Mouse (Mus musculus) neural tube, embryonic 14.5 days (tissue): ENCODE measurements at regions not wholly inside any gene's neighbourhood (a gene's known extent, or its start where the extent isn't known, plus 50 kb on each side); places are given as distances from the start of the nearest gene placed in this dataset.

ENCODE experiments used
- ATAC-seq: fragments of 200-750 bp; cut with Nextera tagmentation; 2 replicates; pipeline ENCODE4 v1.8.0; 2017; ENCODE audit warnings: low read depth, mild to moderate bottlenecking, moderate TSS enrichment, moderate library complexity
- H3K27ac ChIP-seq: fragments of 300-500 bp; sonication (generic); 2 replicates; pipeline ENCODE4 v1.5.1; 2014; ENCODE audit warnings: low read depth, mild to moderate bottlenecking, control low read depth, low read length, moderate library complexity, mixed read lengths
- H3K27me3 ChIP-seq: fragments of 300-500 bp; sonication (generic); 2 replicates; pipeline ENCODE4 v1.6.1; 2014; ENCODE audit warnings: low read length; ENCODE audit not compliant: control insufficient read depth, insufficient read depth
- H3K36me3 ChIP-seq: fragments of 300-500 bp; sonication (generic); 2 replicates; pipeline ENCODE4 v1.6.1; 2014; ENCODE audit warnings: low read length, mixed read lengths; ENCODE audit not compliant: control insufficient read depth, insufficient read depth
- H3K4me1 ChIP-seq: fragments of 300-500 bp; sonication (generic); 2 replicates; pipeline ENCODE4 v1.6.1; 2014; ENCODE audit warnings: low read length; ENCODE audit not compliant: control insufficient read depth, insufficient read depth
- H3K4me2 ChIP-seq: fragments of 300-500 bp; sonication (generic); 2 replicates; pipeline ENCODE4 v1.6.1; 2014; ENCODE audit warnings: mild to moderate bottlenecking, low read depth, low read length, control low read depth
- H3K4me3 ChIP-seq: fragments of 300-500 bp; sonication (generic); 2 replicates; pipeline ENCODE4 v1.5.1; 2014; ENCODE audit warnings: low read depth, low read length, control low read depth, mixed read lengths
- H3K9ac ChIP-seq: fragments of 300-500 bp; sonication (generic); replicated peaks from 2 replicates; pipeline ENCODE4 v1.6.1; 2014; ENCODE audit warnings: low read depth, mild to moderate bottlenecking, control low read depth, low read length, mixed read lengths
- H3K9me3 ChIP-seq: fragments of 300-500 bp; sonication (generic); 2 replicates; pipeline ENCODE4 v1.6.1; 2016; ENCODE audit warnings: low read length; ENCODE audit not compliant: control insufficient read depth
- WGBS: fragments of 180-500 bp; shearing (Covaris S2); extraction: QIAGEN DNeasy Blood & Tissue Kit; methylation state at CpG from one replicate; pipeline ENCODE4 v1.1.7; 2014; 5-methylcytosine and 5-hydroxymethylcytosine counted together

GRCm38 (mm10) chr13:84878178-84878849 is 310.9 kb upstream of the Ccnh start:
- Histone ChIP-seq H3K4me1 (no peaks in the 10 kb centered on the region), H3K27ac (no peak overlapping the region), H3K9ac (no peak overlapping the region), H3K9me3 (no peaks in the 10 kb centered on the region), H3K4me3 (no peak overlapping the region), H3K4me2 (no peak overlapping the region), H3K27me3 (no peaks in the 10 kb centered on the region), H3K36me3 (no peaks in the 10 kb centered on the region)
- 83% methylated on average over 1 of the region's 1 CpGs for WGBS
- ATAC-seq, result no peak

- Histone ChIP-seq H3K9ac (no peak overlapping the region), H3K4me2 (peak overlapping the region; percentile 36), H3K4me1 (peaks cover 3% of the 10 kb centered on the region; the same call in 1 of the 2 replicates), H3K36me3 (no peaks in the 10 kb centered on the region), H3K27ac (peak overlapping the region; percentile 64; the same call in 1 of the 2 replicates), H3K4me3 (peak overlapping the region; percentile 18), H3K9me3 (no peaks in the 10 kb centered on the region), H3K27me3 (no peaks in the 10 kb centered on the region)
- 34% methylated on average over 6 of the region's 6 CpGs for WGBS
- peak; percentile 93 for ATAC-seq
These were observed 283.7 kb upstream of the Ccnh start for GRCm38 (mm10) chr13:84905347-84905981.

- Histone ChIP-seq H3K4me2 (peak overlapping the region; percentile 36), H3K27me3 (no peaks in the 10 kb centered on the region), H3K4me3 (peak overlapping the region; percentile 18; the same call in 1 of the 2 replicates), H3K27ac (no peak overlapping the region; the same call in 1 of the 2 replicates), H3K9ac (no peak overlapping the region), H3K4me1 (peaks cover 3% of the 10 kb centered on the region; the same call in 1 of the 2 replicates), H3K36me3 (no peaks in the 10 kb centered on the region), H3K9me3 (no peaks in the 10 kb centered on the region)
- peak; percentile 84 for ATAC-seq
- WGBS, result 27% methylated on average over 3 of the region's 3 CpGs
These were observed 283.2 kb upstream of the Ccnh start for GRCm38 (mm10) chr13:84905994-84906393.

GRCm38 (mm10) chr13:84931271-84931670 is 257.9 kb upstream of the Ccnh start:
- Histone ChIP-seq H3K4me3 (no peak overlapping the region), H3K9ac (no peak overlapping the region), H3K4me2 (no peak overlapping the region), H3K27ac (no peak overlapping the region), H3K4me1 (no peaks in the 10 kb centered on the region), H3K36me3 (no peaks in the 10 kb centered on the region), H3K9me3 (no peaks in the 10 kb centered on the region), H3K27me3 (no peaks in the 10 kb centered on the region)
- 64% methylated on average over 1 of the region's 1 CpGs for WGBS
- ATAC-seq, result no peak

- Histone ChIP-seq H3K27me3 (no peaks in the 10 kb centered on the region), H3K4me1 (no peaks in the 10 kb centered on the region), H3K9ac (no peak overlapping the region), H3K27ac (no peak overlapping the region), H3K4me3 (no peak overlapping the region), H3K4me2 (no peak overlapping the region), H3K9me3 (no peaks in the 10 kb centered on the region), H3K36me3 (no peaks in the 10 kb centered on the region)
- no peak for ATAC-seq
- WGBS, result 95% methylated on average over 1 of the region's 1 CpGs
These were observed 253.6 kb upstream of the Ccnh start for GRCm38 (mm10) chr13:84935610-84936009.

- H3K9ac ChIP-seq, result no peak overlapping the region
- no peak overlapping the region for H3K27ac ChIP-seq
- 92% methylated on average over 7 of the region's 7 CpGs for WGBS
- no peaks in the 10 kb centered on the region for H3K4me1 ChIP-seq
- no peaks in the 10 kb centered on the region for H3K36me3 ChIP-seq
- ATAC-seq, result no peak
- no peak overlapping the region for H3K4me2 ChIP-seq
- H3K4me3 ChIP-seq, result no peak overlapping the region
- H3K27me3 ChIP-seq, result no peaks in the 10 kb centered on the region
- H3K9me3 ChIP-seq, result no peaks in the 10 kb centered on the region
These were observed 249.5 kb upstream of the Ccnh start for GRCm38 (mm10) chr13:84939695-84940094.

GRCm38 (mm10) chr13:84940936-84941335 is 248.3 kb upstream of the Ccnh start:
- H3K9me3 ChIP-seq, result no peaks in the 10 kb centered on the region
- ATAC-seq, result no peak
- no peak overlapping the region for H3K4me2 ChIP-seq
- H3K27me3 ChIP-seq, result no peaks in the 10 kb centered on the region
- H3K36me3 ChIP-seq, result no peaks in the 10 kb centered on the region
- 100% methylated on average over 1 of the region's 1 CpGs for WGBS
- no peaks in the 10 kb centered on the region for H3K4me1 ChIP-seq
- no peak overlapping the region for H3K27ac ChIP-seq
- H3K9ac ChIP-seq, result no peak overlapping the region
- no peak overlapping the region for H3K4me3 ChIP-seq

GRCm38 (mm10) chr13:84950873-84951272 is 238.3 kb upstream of the Ccnh start:
- Histone ChIP-seq H3K27me3 (no peaks in the 10 kb centered on the region), H3K4me3 (no peak overlapping the region), H3K27ac (no peak overlapping the region), H3K4me2 (no peak overlapping the region), H3K9ac (no peak overlapping the region), H3K9me3 (no peaks in the 10 kb centered on the region), H3K4me1 (no peaks in the 10 kb centered on the region), H3K36me3 (no peaks in the 10 kb centered on the region)
- WGBS, result 41% methylated on average over 1 of the region's 1 CpGs
- ATAC-seq, result no peak

- Histone ChIP-seq H3K9me3 (no peaks in the 10 kb centered on the region), H3K27ac (no peak overlapping the region), H3K4me2 (no peak overlapping the region), H3K27me3 (no peaks in the 10 kb centered on the region), H3K4me1 (no peaks in the 10 kb centered on the region), H3K9ac (no peak overlapping the region), H3K4me3 (no peak overlapping the region), H3K36me3 (no peaks in the 10 kb centered on the region)
- WGBS, result 83% methylated on average over 2 of the region's 2 CpGs
- ATAC-seq, result no peak
These were observed 236.0 kb upstream of the Ccnh start for GRCm38 (mm10) chr13:84953161-84953560.
